Mouse (Mus musculus): ENCODE measurements around the gene Ubap1l.

The Ubap1l gene

DNA sequence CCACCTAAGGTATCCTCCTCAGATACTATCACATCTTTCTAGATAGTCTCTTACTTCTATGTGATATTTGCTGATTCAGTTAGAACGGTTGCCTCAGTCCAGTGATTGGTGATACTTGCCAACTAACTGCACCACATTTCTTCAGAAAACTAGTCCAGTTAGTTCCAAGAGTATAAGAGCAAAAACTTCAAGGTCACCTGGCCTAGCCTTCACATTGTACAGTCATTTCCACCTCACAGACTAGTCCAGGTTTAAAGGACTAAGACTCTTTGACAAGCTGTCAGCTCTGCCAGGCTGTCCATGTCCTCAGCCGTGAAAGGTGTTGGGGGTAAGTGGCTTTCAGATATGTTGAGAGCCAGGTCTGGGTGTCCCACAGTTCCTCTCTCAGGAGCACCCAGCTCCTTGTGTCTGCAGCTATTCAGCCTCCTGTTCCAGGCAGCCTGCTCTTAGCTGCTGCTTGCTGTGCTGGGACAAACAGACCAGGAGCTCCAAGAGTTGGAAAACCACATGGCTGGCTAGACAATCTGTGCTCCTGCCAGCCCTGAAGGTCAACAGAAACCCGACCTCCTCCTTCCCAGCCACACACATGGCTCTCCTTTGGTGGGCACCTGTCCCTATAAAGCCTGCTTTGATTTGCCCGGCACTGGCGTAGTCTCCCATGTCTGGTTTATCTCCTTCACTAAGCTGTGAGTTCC is 13.8 kb downstream of the Ubap1l start:
- DNase-seq: no peak

GRCm38 (mm10) chr9:65375163-65375934 is 14.5 kb downstream of the Ubap1l start:
- DNase-seq: no peak

DNA sequence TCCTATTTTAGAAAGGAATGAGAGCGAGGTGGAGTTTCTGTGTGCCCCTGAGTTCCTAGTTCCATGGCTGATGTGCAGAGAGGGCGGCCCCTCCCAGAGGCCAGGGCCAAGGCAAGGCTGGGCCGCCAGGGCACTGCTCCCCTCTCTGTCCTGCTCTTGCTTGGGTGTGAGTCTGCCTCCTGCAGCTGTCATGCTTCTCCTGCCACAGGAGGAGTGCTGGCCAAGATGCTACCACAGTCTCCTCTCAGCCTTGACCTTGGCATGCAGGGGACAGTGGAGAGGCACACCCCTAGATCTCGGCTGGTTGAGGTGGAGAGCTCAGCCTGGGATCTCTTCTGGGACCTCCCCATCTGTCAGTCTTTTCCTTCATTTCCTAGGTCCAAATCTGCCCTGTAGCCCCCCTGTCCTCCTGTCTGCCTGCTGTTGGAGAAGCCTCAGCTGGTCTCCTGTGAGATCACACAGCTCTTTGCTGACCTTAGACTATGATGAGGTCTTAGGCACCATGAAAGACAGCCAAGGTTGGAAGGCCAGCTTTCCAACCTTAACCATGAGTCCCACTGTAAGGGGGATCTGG is 20.3 kb downstream of the Ubap1l start:
- DNase-seq: no peak

DNA sequence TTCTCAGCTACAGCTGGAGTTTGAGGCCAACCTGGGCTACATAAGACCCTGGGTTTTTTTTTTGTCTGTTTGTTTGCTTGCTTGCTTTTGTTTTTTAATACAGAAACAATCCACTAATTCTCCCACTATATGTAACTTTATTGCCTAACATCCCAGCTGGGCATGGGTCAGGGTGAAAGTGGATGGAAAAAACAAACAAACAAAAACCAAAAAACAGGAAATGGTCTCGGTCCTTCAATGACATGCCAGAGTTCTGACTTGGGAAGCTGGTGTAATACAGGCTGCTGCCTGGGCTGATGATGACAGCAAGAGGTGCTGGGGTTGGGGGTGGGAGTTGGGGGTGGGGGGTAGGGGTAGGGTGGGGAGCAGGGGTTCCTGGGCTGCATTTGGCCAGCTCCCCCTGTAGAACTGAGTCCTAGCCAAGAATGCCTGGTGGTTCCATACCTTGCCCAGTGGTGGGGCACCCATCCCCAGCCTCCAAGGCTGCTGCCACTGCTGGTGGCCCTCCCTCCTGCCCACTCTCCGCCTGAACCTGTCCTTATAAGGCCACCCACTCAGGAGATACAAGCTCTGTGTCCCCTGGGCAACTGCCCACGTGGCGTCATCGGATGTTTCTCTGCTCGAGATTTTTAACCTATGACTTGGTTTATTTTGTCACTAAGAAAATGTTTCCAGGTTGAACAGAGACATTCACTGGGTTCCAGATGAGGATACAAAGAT is 21.4 kb downstream of the Ubap1l start:
- DNase-seq: no peak

- no peak for DNase-seq
These were observed 21.9 kb downstream of the Ubap1l start for GRCm38 (mm10) chr9:65382751-65383097.

DNA sequence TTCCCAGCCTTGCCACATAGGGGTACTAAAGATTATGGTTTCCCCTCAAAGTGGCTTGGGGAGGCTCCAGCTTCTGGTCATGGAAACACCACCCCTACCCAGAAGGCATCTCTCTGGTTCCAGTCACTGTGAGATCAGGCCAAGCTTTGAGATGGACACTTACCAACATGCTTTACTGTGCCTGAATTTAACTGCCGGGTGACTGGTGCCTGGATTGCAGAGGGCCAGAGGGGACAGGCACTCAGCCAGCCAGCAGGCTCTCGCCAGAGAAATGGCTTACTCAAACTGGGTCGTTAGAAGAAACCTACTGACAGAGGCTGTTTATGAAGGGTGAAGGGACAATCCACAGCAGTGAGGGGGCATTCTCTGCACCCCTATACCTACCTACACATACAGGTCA is 23.4 kb downstream of the Ubap1l start:
- no peak for DNase-seq

DNA sequence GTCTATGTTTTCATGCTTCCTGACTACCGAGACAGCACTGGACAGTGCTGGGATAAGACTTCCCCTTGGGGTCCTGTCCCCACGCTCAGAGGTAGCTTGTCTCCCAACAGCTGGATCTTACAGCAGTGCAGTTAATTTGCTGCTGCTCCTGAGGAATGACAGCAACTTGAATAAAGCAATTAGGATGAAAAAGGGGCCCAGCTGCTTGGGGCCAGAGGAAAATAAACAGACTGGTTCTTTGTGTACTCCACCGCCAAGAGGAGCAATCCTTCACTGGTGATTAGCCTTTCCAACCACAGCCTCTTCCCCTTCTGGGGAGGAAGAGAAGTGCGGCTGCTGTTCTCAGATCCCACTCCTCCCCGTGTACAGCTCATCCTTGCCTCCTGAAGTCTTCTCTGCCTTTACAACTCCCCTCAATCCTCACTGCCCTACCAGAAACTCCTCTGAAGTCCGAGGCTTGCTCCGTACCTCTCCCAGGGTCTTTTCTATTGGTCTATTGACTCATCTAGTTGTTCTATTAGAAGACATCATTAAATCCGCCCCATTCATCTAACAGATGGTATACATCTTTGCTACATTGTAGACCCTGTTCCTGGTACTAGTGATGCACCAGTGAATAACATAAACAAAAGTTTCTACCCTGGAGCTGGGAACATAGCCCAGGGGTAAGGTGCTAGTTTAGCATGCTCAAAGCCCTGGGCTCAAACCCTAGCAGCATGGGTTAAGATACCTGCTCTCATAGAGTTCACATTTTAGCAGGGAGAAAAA is 25.7 kb downstream of the Ubap1l start:
- DNase-seq: peak; percentile 46

- DNase-seq: peak; percentile 70
These were observed 30.1 kb downstream of the Ubap1l start for GRCm38 (mm10) chr9:65390752-65391612.

- DNase-seq: no peak
These were observed 30.7 kb downstream of the Ubap1l start, which contains the start of gene Kbtbd13 for GRCm38 (mm10) chr9:65391613-65391964. Gene Kbtbd13 (minus strand): TSS chr9:65391652.

GRCm38 (mm10) chr9:65392638-65393364 is 32.0 kb downstream of the Ubap1l start:
- peak; percentile 76 for DNase-seq

DNA sequence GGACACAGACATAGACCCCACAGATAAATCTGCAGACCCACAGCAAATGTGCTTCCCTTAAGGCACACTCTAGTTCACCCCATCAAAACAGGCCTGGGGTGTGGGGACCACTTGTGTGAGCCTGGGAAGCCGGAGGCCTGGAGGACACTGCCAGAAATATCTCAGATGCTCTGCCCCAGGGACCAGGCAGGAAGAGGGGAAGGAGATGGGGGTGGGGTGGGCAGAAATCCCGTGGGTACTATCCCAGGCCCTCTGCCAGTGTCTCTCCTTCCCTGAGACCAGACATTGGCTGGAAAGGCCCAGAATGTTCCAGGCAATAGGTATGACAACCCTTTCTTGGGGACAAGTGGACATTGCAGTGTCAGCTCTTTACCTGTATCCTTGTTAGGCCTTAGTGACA is 32.8 kb downstream of the Ubap1l start:
- no peak for DNase-seq

DNA sequence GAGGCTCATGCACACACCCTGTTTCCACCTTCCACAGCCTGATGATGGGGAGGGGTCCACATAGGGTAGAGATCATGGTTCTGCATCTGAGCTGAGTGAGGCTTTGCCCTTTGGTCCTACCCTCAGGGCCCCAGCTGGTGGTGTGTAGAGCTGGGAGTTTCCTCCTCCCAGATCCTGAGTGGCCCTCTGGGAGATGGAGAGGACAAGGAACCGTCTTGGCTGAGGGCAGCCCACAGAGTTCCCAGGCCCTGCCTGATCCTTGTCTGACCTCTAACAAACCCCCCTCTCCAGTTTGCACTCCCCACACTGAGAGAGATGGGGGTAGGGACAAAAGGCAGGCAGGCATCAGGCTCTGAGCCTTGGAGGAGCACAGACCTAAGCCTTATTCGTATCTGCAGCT is 33.5 kb downstream of the Ubap1l start:
- no peak for DNase-seq

- DNase-seq: peak; percentile 91
These were observed 37.4 kb downstream of the Ubap1l start, which contains the start of gene Rasl12 for GRCm38 (mm10) chr9:65398279-65398678. Gene Rasl12 (plus strand): TSS chr9:65398506.

- no peak for DNase-seq
These were observed 39.1 kb downstream of the Ubap1l start for GRCm38 (mm10) chr9:65399934-65400333.

- no peak for DNase-seq
These were observed 43.7 kb downstream of the Ubap1l start for GRCm38 (mm10) chr9:65404331-65405183.

DNA sequence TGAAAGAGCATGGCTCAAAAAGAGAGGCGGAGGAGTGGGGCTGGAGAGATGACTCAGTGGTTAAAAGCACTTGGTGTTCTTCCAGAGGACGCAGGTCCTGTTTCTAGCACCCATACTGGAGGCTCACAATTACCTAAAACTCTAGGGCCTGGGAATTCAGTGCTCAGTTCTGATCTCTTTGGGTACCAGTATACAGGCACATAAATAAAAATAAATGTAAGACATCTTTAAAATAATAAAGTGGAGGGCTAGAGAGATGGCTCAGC is 44.3 kb downstream of the Ubap1l start:
- DNase-seq: no peak

- DNase-seq: no peak
These were observed 46.5 kb downstream of the Ubap1l start for GRCm38 (mm10) chr9:65407327-65407726.

- DNase-seq: no peak
These were observed 47.0 kb downstream of the Ubap1l start for GRCm38 (mm10) chr9:65407861-65408260.

DNA sequence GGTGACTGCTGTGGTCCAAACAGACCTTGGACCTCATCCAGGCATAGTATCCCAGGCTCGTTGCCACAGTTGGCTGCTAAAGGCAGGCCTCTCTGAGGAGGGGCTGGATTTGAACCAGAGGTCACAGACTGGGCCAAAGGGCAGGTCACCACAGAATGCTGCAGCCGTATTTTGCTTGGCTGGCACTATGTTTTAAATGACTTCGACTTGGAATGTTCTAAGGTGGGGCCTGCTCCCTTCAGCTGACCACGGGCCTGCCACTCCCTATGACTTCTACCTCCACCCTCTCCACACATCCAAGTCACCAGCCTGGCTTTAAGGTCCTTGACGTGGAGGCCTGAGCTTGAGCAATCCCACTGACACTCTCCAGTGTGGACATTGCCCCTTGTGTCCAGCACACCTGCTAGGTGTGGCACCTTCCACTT is 48.0 kb downstream of the Ubap1l start:
- DNase-seq: no peak

DNA sequence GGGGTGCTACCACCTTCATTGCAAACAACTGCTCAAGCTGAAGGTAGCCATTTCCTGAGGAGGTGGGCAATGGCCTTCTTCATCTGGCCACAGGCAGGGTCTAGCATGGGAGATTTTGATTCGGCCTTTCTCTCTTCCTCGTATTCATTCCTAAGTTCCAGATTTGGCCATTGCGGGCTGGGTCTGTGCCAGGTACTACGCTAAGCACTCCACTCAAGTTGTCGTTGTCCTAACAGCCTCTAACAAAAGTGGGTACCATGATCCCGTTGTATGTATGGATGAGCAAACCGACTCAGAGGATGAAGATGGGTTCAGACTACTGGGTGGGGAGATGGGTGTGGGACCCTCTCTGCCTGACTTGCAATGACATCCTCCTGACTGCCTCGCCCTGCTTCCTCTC is 49.5 kb downstream of the Ubap1l start:
- no peak for DNase-seq

Measured in embryo, embryonic 11 days (tissue).